Mouse (Mus musculus) myocyte (in vitro differentiated cells): Measurements from ENCODE around the gene Shq1. TPM values are rescaled to one million over a fixed set of nuclear protein-coding genes. Genes with fewer than 3 reads are reported as not detected.

Experiments
- H3K27me3 ChIP-seq: one replicate; pipeline ENCODE4 v1.6.1; 2011; ENCODE audit not compliant: control insufficient read depth, insufficient read depth, insufficient read length
- H3K36me3 ChIP-seq: one replicate; pipeline ENCODE4 v1.6.1; 2011; ENCODE audit not compliant: control insufficient read depth, insufficient read depth
- H3K4me2 ChIP-seq: one replicate; pipeline ENCODE4 v1.6.1; 2011; ENCODE audit warnings: low read depth, control low read depth
- H3K4me3 ChIP-seq: one replicate; pipeline ENCODE4 v1.5.1; 2011; ENCODE audit warnings: mild to moderate bottlenecking, control low read depth, moderate library complexity
- H3K79me2 ChIP-seq: one replicate; pipeline ENCODE4 v1.6.1; 2011; ENCODE audit not compliant: control insufficient read depth, insufficient read depth
- H3ac ChIP-seq: one replicate; pipeline ENCODE4 v1.6.1; 2011; ENCODE audit not compliant: control insufficient read depth, insufficient read length
- CEBPB ChIP-seq: IDR thresholded peaks from 2 replicates; pipeline ENCODE4 v1.6.1; 2011; ENCODE audit warnings: mild to moderate bottlenecking, moderate library complexity; ENCODE audit not compliant: poor library complexity, insufficient read depth, severe bottlenecking
- E2F4 ChIP-seq: IDR thresholded peaks from one replicate; pipeline ENCODE4 v1.6.1; 2011; ENCODE audit warnings: mild to moderate bottlenecking, control low read depth, moderate library complexity; ENCODE audit not compliant: insufficient read depth
- MAX ChIP-seq: IDR thresholded peaks from one replicate; pipeline ENCODE4 v1.6.1; 2011; ENCODE audit warnings: low read depth, mild to moderate bottlenecking, control low read depth
- MYOD1 ChIP-seq, 3 experiments: IDR thresholded peaks; one replicate each; pipeline ENCODE4 v1.6.1; 2011; ENCODE audit warnings: control low read depth in 2 of 3, low read depth in 2 of 3, mild to moderate bottlenecking in 2 of 3, moderate library complexity in 1 of 3; ENCODE audit not compliant: insufficient read length in 2 of 3, control insufficient read depth in 1 of 3
- MYOG ChIP-seq, 3 experiments: IDR thresholded peaks; one replicate each; pipeline ENCODE4 v1.6.1; 2011; ENCODE audit warnings: control low read depth in 2 of 3, low read depth in 2 of 3, mild to moderate bottlenecking in 2 of 3; ENCODE audit not compliant: insufficient read length in 2 of 3, control insufficient read depth in 1 of 3, insufficient read depth in 1 of 3
- POLR2A ChIP-seq: IDR thresholded peaks from one replicate; pipeline ENCODE4 v1.6.1; 2011; ENCODE audit warnings: low read depth, mild to moderate bottlenecking, control low read depth, moderate library complexity; ENCODE audit not compliant: insufficient read length
- POLR2AphosphoS2 ChIP-seq: IDR thresholded peaks from one replicate; pipeline ENCODE4 v1.6.1; 2011; ENCODE audit warnings: low read depth, control low read depth; ENCODE audit not compliant: insufficient read length
- REST ChIP-seq: IDR thresholded peaks from one replicate; pipeline ENCODE4 v1.6.1; 2011; ENCODE audit warnings: mild to moderate bottlenecking, control low read depth, moderate library complexity; ENCODE audit not compliant: insufficient read depth, insufficient read length
- SRF ChIP-seq: IDR thresholded peaks from one replicate; pipeline ENCODE4 v1.6.1; 2011; ENCODE audit warnings: low read depth; ENCODE audit not compliant: control insufficient read depth, insufficient read length
- TCF12 ChIP-seq: IDR thresholded peaks from one replicate; pipeline ENCODE4 v1.6.1; 2011; ENCODE audit warnings: mild to moderate bottlenecking, control low read depth; ENCODE audit not compliant: poor library complexity, insufficient read depth, severe bottlenecking
- TCF3 ChIP-seq: IDR thresholded peaks from one replicate; pipeline ENCODE4 v1.6.1; 2011; ENCODE audit warnings: low read depth, control low read depth; ENCODE audit not compliant: insufficient read length
- USF1 ChIP-seq: IDR thresholded peaks from one replicate; pipeline ENCODE4 v1.6.1; 2011; ENCODE audit warnings: low read depth, mild to moderate bottlenecking, control low read depth, moderate library complexity
- polyA plus RNA-seq: library from polyadenylated mRNA; unstranded; fragments of >200 nt; fragmentation: generic; extraction: Trizol; gene quantifications from one replicate; pipeline ENCODE4 v1.2.1, GENCODE M21; 2012; ENCODE audit warnings: missing spikeins

The Shq1 gene
- polyA plus RNA-seq, 1 experiment: 6.6 TPM

DNA sequence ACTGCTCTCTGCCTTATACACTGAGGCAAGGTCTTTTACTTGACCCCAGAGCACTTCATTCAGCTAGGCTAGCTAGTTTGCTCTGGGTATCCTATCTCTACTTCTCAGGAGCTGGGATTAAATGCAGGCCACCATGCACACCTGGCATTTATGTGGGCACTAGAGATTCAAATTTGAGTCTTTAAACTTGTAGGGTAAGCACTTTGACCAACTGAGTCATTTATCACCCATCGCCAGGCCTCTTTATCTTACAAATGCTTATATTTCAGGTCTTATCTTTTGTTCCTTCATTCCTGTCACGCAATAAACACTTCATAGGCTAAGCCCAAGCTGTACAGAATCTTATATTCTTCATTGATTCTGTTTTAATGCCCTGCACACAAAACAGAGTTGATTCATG lies 47.0 kb downstream of the Shq1 start:
- H3K79me2 ChIP-seq: no peaks in the 10 kb centered on the region
- H3K36me3 ChIP-seq: no peaks in the 10 kb centered on the region
- H3K4me3 ChIP-seq: no peak overlapping the region
- H3ac ChIP-seq: no peak overlapping the region
- no peak overlapping the region for H3K4me2 ChIP-seq
- no peaks in the 10 kb centered on the region for H3K27me3 ChIP-seq
- TF ChIP-seq POLR2AphosphoS2 (no peak), TCF3 (no peak), MYOG (IDR thresholded peaks at IDR 0.05; ENCODE audit: control insufficient read depth in 1 of 3, insufficient read depth in 1 of 3, insufficient read length in 2 of 3, low read depth in 2 of 3) (no peak), CEBPB (no peak), SRF (no peak), MAX (no peak), TCF12 (no peak), E2F4 (no peak), POLR2A (no peak), REST (no peak), USF1 (no peak), MYOD1 (IDR thresholded peaks at IDR 0.05; ENCODE audit: control insufficient read depth in 1 of 3, insufficient read length in 2 of 3, low read depth in 2 of 3) (no peak)

GRCm38 (mm10) chr6:100622861-100623507 lies 48.0 kb downstream of the Shq1 start:
- Histone ChIP-seq H3K4me2 (no peak overlapping the region), H3ac (no peak overlapping the region)
- TF ChIP-seq CEBPB: no peak
- no peak for TF ChIP-seq E2F4
- no peak for TF ChIP-seq TCF3
- TF ChIP-seq SRF: no peak
- no peak for TF ChIP-seq USF1
- TF ChIP-seq REST: no peak
- TF ChIP-seq MYOG (IDR thresholded peaks at IDR 0.05; ENCODE audit: control insufficient read depth in 1 of 3, insufficient read depth in 1 of 3, insufficient read length in 2 of 3, low read depth in 2 of 3): no peak
- no peak for TF ChIP-seq POLR2AphosphoS2

DNA sequence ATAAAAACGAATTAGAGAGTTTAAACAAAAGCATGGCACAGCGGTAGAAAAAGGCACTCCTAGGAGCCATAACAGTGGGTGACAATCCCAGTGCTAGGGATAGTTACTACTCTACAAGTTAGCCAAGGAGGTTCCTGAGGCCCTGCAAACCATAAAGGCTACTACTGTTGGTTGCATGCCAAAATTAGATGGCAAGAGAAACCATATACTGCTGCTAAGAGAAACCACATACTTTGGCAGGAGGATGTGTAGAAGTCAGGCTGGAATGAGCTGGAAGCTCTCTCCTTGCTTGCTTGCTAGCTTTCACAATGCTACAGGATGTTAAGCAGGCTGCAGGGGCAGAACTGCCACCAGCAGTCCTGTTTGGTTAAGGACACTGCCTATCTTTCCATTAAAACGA lies 50.5 kb downstream of the Shq1 start:
- Histone ChIP-seq H3K36me3 (no peaks in the 10 kb centered on the region), H3ac (no peak overlapping the region)
- TF ChIP-seq CEBPB (no peak), TCF12 (no peak), SRF (no peak), MYOG (IDR thresholded peaks at IDR 0.05; ENCODE audit: control insufficient read depth in 1 of 3, insufficient read depth in 1 of 3, insufficient read length in 2 of 3, low read depth in 2 of 3) (no peak), MAX (no peak), TCF3 (no peak), POLR2AphosphoS2 (no peak), REST (no peak), E2F4 (no peak), POLR2A (no peak), USF1 (no peak)

More at GRCm38 (mm10) chr6:100622861-100623507, 48.0 kb downstream of the Shq1 start:
- H3K79me2 ChIP-seq: no peaks in the 10 kb centered on the region
- no peaks in the 10 kb centered on the region for H3K36me3 ChIP-seq
- H3K27me3 ChIP-seq: no peaks in the 10 kb centered on the region
- no peak overlapping the region for H3K4me3 ChIP-seq

GRCm38 (mm10) chr6:100619309-100619708 lies 51.6 kb downstream of the Shq1 start:
- Histone ChIP-seq H3K27me3 (no peaks in the 10 kb centered on the region), H3K36me3 (no peaks in the 10 kb centered on the region), H3K4me3 (no peak overlapping the region), H3K4me2 (no peak overlapping the region), H3K79me2 (no peaks in the 10 kb centered on the region), H3ac (no peak overlapping the region)
- no peak for TF ChIP-seq REST
- no peak for TF ChIP-seq MAX
- TF ChIP-seq TCF12: no peak
- no peak for TF ChIP-seq POLR2AphosphoS2
- no peak for TF ChIP-seq TCF3
- no peak for TF ChIP-seq SRF
- no peak for TF ChIP-seq POLR2A

More for the DNA sequence above, 50.5 kb downstream of the Shq1 start:
- no peaks in the 10 kb centered on the region for H3K27me3 ChIP-seq
- no peak overlapping the region for H3K4me2 ChIP-seq
- H3K4me3 ChIP-seq: no peak overlapping the region
- H3K79me2 ChIP-seq: no peaks in the 10 kb centered on the region

GRCm38 (mm10) chr6:100616133-100616532 lies 54.8 kb downstream of the Shq1 start:
- H3K4me2 ChIP-seq: no peak overlapping the region
- H3K36me3 ChIP-seq: no peaks in the 10 kb centered on the region
- H3K4me3 ChIP-seq: no peak overlapping the region
- no peak overlapping the region for H3ac ChIP-seq
- no peak for TF ChIP-seq TCF12
- no peak for TF ChIP-seq TCF3
- no peak for TF ChIP-seq POLR2A
- no peaks in the 10 kb centered on the region for H3K27me3 ChIP-seq
- no peaks in the 10 kb centered on the region for H3K79me2 ChIP-seq
